23 mouse cellular contexts compared by ENCODE assay signal in the genomic region with DNA sequence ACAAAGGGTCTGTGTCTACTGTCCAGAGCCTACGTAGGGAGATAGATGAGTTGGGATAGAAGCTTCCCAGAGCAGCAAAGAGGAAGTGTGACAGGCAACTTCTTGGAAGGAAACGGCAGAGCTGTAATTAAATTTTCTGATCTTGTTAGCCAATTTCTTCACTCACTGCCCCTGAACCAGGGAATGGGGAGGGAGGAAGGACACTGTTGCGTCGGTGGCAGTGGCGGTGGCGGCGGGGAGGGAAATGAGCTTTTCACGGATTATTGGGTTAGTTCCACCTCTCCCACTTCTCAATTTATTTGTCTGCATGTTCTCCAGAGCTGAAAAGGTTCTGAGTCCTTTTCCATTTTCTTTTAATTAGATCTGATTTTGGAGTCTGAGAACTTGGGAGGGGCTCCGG.
DNase-seq lines count a peak whose midpoint lies in the region; ATAC-seq and TF ChIP-seq lines count a peak whose summit lies in the region.
"Had no signal": no experiment of that assay in that cellular context is flagged by ENCODE, and none has a peak within 500 bp of the region (broad histone marks: within the 10 kb centered on the region; RNA-seq: fewer than 3 reads in every experiment).

No protein-coding gene starts in this region.

- no peak for ATAC-seq in kidney, postnatal 0 days (replicated peaks; ENCODE audit: low FRiP score, low read depth)
- ATAC-seq in midbrain, postnatal 0 days (ENCODE audit: low FRiP score): no peak
- ATAC-seq: CD4-positive, CD25-positive, alpha-beta regulatory T cell, adult 4 months; forebrain, embryonic 16.5 days; hindbrain, embryonic 16.5 days had no signal

- no peaks in the 10 kb centered on the region for H3K9me3 ChIP-seq in kidney, postnatal 0 days (replicated peaks; ENCODE audit: low read length)
- H3K9me3 ChIP-seq in midbrain, embryonic 10.5 days (replicated peaks): no peaks in the 10 kb centered on the region
- no peaks in the 10 kb centered on the region for H3K9me3 ChIP-seq in midbrain, postnatal 0 days (ENCODE audit: low read length)
- no peaks in the 10 kb centered on the region for H3K9me3 ChIP-seq in embryonic facial prominence, embryonic 10.5 days
- H3K9me3 ChIP-seq: forebrain, embryonic 12.5 days; heart, embryonic 10.5 days; hindbrain, embryonic 12.5 days had no signal

- no peak overlapping the region for H3K27ac ChIP-seq in kidney, postnatal 0 days
- peak overlapping the region; percentile 42; the same call in 1 of the 2 replicates for H3K27ac ChIP-seq in midbrain, embryonic 10.5 days (replicated peaks)
- H3K27ac ChIP-seq in midbrain, postnatal 0 days (ENCODE audit: low read depth, low read length): no peak overlapping the region
- no peak overlapping the region for H3K27ac ChIP-seq in embryonic facial prominence, embryonic 10.5 days (replicated peaks)
- H3K27ac ChIP-seq: forebrain, embryonic 12.5 days; heart, embryonic 10.5 days; hindbrain, embryonic 12.5 days had no signal

- DNase-seq in embryo, embryonic 10 days (ENCODE audit: low spot score): peak; percentile 19
- DNase-seq in embryo, embryonic 10.5 days (ENCODE audit: low spot score): no peak
- DNase-seq in kidney, postnatal 0 days (ENCODE audit: low spot score): peak; percentile 38
- no peak for DNase-seq in kidney, postnatal 10 days
- peak; percentile 31 for DNase-seq in midbrain, embryonic 10.5 days (ENCODE audit: low spot score)
- DNase-seq in midbrain, postnatal 0 days (ENCODE audit: low spot score): no peak
- DNase-seq in embryonic facial prominence, embryonic 10.5 days (ENCODE audit: low spot score): peak; percentile 22
- DNase-seq in spleen, adult 12 weeks (ENCODE audit: low spot score): no peak
- DNase-seq: adrenal gland, postnatal 10 days; B cell, adult 2 months; cerebellum, adult 18-20 months; cerebellum, postnatal 14 days; gastrocnemius, postnatal 10 days; heart, adult 18-20 months; heart, postnatal 10 days; heart, postnatal 4 days had no signal

- H3K4me2 ChIP-seq in kidney, postnatal 0 days (ENCODE audit: low read length): peak overlapping the region; percentile 19; the same call in 1 of the 2 replicates
- no peak overlapping the region for H3K4me2 ChIP-seq in midbrain, postnatal 0 days (ENCODE audit: low read depth, low read length, poor library complexity, severe bottlenecking)
- H3K4me2 ChIP-seq: forebrain, embryonic 12.5 days; hindbrain, embryonic 12.5 days had no signal

- no peaks in the 10 kb centered on the region for H3K27me3 ChIP-seq in kidney, postnatal 0 days (ENCODE audit: insufficient read depth, low read length)
- H3K27me3 ChIP-seq in midbrain, embryonic 10.5 days (ENCODE audit: low read depth, poor library complexity, severe bottlenecking): no peaks in the 10 kb centered on the region
- H3K27me3 ChIP-seq in midbrain, postnatal 0 days (ENCODE audit: insufficient read depth, low read length): no peaks in the 10 kb centered on the region
- no peaks in the 10 kb centered on the region for H3K27me3 ChIP-seq in embryonic facial prominence, embryonic 10.5 days (replicated peaks; ENCODE audit: low read depth, poor library complexity, severe bottlenecking)
- H3K27me3 ChIP-seq: forebrain, embryonic 12.5 days; hindbrain, embryonic 12.5 days had no signal

- H3K9ac ChIP-seq in kidney, postnatal 0 days (ENCODE audit: low read depth, low read length): no peak overlapping the region
- H3K9ac ChIP-seq in midbrain, postnatal 0 days (replicated peaks; ENCODE audit: low read length, poor library complexity, severe bottlenecking): no peak overlapping the region
- H3K9ac ChIP-seq: forebrain, embryonic 12.5 days; hindbrain, embryonic 12.5 days had no signal

- TF ChIP-seq CTCF in kidney, postnatal 0 days (IDR thresholded peaks at IDR 0.05; ENCODE audit: low read depth): no peak
- no peak for TF ChIP-seq CTCF in midbrain, postnatal 0 days (IDR thresholded peaks at IDR 0.05)

- WGBS in kidney, postnatal 0 days: 34% methylated on average over 9 of the region's 9 CpGs
- WGBS in midbrain, embryonic 10.5 days: 44% methylated on average over 9 of the region's 9 CpGs
- 23% methylated on average over 9 of the region's 9 CpGs for WGBS in midbrain, postnatal 0 days
- 45% methylated on average over 9 of the region's 9 CpGs for WGBS in embryonic facial prominence, embryonic 10.5 days

- no peaks in the 10 kb centered on the region for H3K4me1 ChIP-seq in kidney, postnatal 0 days (replicated peaks; ENCODE audit: insufficient read depth, low read length)
- peaks cover 12% of the 10 kb centered on the region for H3K4me1 ChIP-seq in midbrain, embryonic 10.5 days
- H3K4me1 ChIP-seq in midbrain, postnatal 0 days (ENCODE audit: insufficient read depth, low read length): no peaks in the 10 kb centered on the region
- no peaks in the 10 kb centered on the region; the same call in 1 of the 2 replicates for H3K4me1 ChIP-seq in embryonic facial prominence, embryonic 10.5 days
- H3K4me1 ChIP-seq: heart, embryonic 10.5 days; hindbrain, embryonic 12.5 days had no signal

- H3K36me3 ChIP-seq in kidney, postnatal 0 days (ENCODE audit: insufficient read depth, low read length): no peaks in the 10 kb centered on the region
- no peaks in the 10 kb centered on the region for H3K36me3 ChIP-seq in midbrain, embryonic 10.5 days
- H3K36me3 ChIP-seq in midbrain, postnatal 0 days (ENCODE audit: insufficient read depth, low read length): no peaks in the 10 kb centered on the region
- H3K36me3 ChIP-seq in embryonic facial prominence, embryonic 10.5 days (replicated peaks): no peaks in the 10 kb centered on the region
- H3K36me3 ChIP-seq: forebrain, embryonic 12.5 days; G1E; heart, embryonic 10.5 days; hindbrain, embryonic 12.5 days had no signal

- no peak overlapping the region for H3K4me3 ChIP-seq in kidney, postnatal 0 days (replicated peaks; ENCODE audit: low read depth, low read length)
- no peak overlapping the region for H3K4me3 ChIP-seq in midbrain, embryonic 10.5 days
- no peak overlapping the region for H3K4me3 ChIP-seq in midbrain, postnatal 0 days (ENCODE audit: low read depth, low read length)
- H3K4me3 ChIP-seq in embryonic facial prominence, embryonic 10.5 days: no peak overlapping the region
- H3K4me3 ChIP-seq: forebrain, embryonic 12.5 days; heart, embryonic 10.5 days; hindbrain, embryonic 12.5 days had no signal

Comparison
In these comparisons a context has a peak if more than half of its experiments do, and no peak if none do; other contexts are left out.
1. DNase-seq: peak in embryo, embryonic 10 days (single experiment), kidney, postnatal 0 days (single experiment), midbrain, embryonic 10.5 days (single experiment) and embryonic facial prominence, embryonic 10.5 days (single experiment); none in embryo, embryonic 10.5 days (single experiment), kidney, postnatal 10 days (single experiment), midbrain, postnatal 0 days (single experiment) and spleen, adult 12 weeks (single experiment).